Mouse (Mus musculus): ENCODE results near the gene Fam107b. TPM values are rescaled to one million over a fixed set of nuclear protein-coding genes. Genes with fewer than 3 reads are reported as not detected.

The Fam107b gene
- polyA plus RNA-seq, 1 experiment from 2014 or later: 34.4 TPM

GRCm38 (mm10) chr2:3642949-3643348, 72.7 kb downstream of the Fam107b start:
- ATAC-seq (replicated peaks; ENCODE audit: extremely low read depth, insufficient read depth, low FRiP score): no peak
- Histone ChIP-seq H3K36me3 (ENCODE audit: control insufficient read depth, insufficient read depth) (no peaks in the 10 kb centered on the region), H3K4me3 (ENCODE audit: low read length) (no peak overlapping the region), H3K4me2 (ENCODE audit: low read depth, low read length) (no peak overlapping the region), H3K4me1 (ENCODE audit: control insufficient read depth, insufficient read depth, low read length) (no peaks in the 10 kb centered on the region), H3K9ac (ENCODE audit: low read length) (no peak overlapping the region), H3K27me3 (ENCODE audit: control insufficient read depth, insufficient read depth, low read length) (no peaks in the 10 kb centered on the region), H3K9me3 (replicated peaks; ENCODE audit: control insufficient read depth, low read length) (no peaks in the 10 kb centered on the region), H3K27ac (ENCODE audit: low read length) (no peak overlapping the region)

- no peak overlapping the region for H3K4me2 ChIP-seq (ENCODE audit: low read depth, low read length)
- H3K27me3 ChIP-seq (ENCODE audit: control insufficient read depth, insufficient read depth, low read length): no peaks in the 10 kb centered on the region
- no peak for ATAC-seq (replicated peaks; ENCODE audit: extremely low read depth, insufficient read depth, low FRiP score)
- H3K4me1 ChIP-seq (ENCODE audit: control insufficient read depth, insufficient read depth, low read length): no peaks in the 10 kb centered on the region
- H3K36me3 ChIP-seq (ENCODE audit: control insufficient read depth, insufficient read depth): no peaks in the 10 kb centered on the region
- H3K9ac ChIP-seq (ENCODE audit: low read length): no peak overlapping the region
- H3K9me3 ChIP-seq (replicated peaks; ENCODE audit: control insufficient read depth, low read length): no peaks in the 10 kb centered on the region
- no peak overlapping the region for H3K27ac ChIP-seq (ENCODE audit: low read length)
- WGBS: 89% methylated on average over 4 of the region's 4 CpGs
- H3K4me3 ChIP-seq (ENCODE audit: low read length): no peak overlapping the region
These were observed 75.5 kb downstream of the Fam107b start for GRCm38 (mm10) chr2:3645741-3646140.

DNA sequence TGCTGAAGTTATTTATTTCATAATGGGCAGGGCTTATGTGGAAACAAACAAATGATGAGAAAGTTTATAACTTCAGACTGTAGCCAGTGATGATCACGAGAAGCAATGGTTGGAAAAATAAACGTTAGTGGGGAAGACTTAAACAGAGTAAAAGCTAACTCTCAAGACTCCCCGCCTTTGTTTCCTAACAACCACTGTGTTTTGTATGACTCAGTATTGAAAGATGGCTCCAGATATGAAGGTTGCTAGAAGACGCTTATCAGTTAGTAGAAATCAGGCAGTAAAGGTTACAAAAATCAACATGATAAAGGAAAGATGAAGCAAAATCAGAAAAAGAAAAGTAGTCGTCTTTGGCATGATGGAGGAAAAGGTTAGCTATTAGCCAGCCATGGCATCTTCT, 78.9 kb downstream of the Fam107b start:
- 64% methylated on average over 5 of the region's 5 CpGs for WGBS
- H3K36me3 ChIP-seq (ENCODE audit: control insufficient read depth, insufficient read depth): no peaks in the 10 kb centered on the region
- ATAC-seq (replicated peaks; ENCODE audit: extremely low read depth, insufficient read depth, low FRiP score): no peak
- H3K27me3 ChIP-seq (ENCODE audit: control insufficient read depth, insufficient read depth, low read length): no peaks in the 10 kb centered on the region
- H3K9ac ChIP-seq (ENCODE audit: low read length): no peak overlapping the region
- H3K4me3 ChIP-seq (ENCODE audit: low read length): no peak overlapping the region
- H3K27ac ChIP-seq (ENCODE audit: low read length): no peak overlapping the region
- H3K4me2 ChIP-seq (ENCODE audit: low read depth, low read length): no peak overlapping the region
- no peaks in the 10 kb centered on the region for H3K9me3 ChIP-seq (replicated peaks; ENCODE audit: control insufficient read depth, low read length)
- no peaks in the 10 kb centered on the region for H3K4me1 ChIP-seq (ENCODE audit: control insufficient read depth, insufficient read depth, low read length)

DNA sequence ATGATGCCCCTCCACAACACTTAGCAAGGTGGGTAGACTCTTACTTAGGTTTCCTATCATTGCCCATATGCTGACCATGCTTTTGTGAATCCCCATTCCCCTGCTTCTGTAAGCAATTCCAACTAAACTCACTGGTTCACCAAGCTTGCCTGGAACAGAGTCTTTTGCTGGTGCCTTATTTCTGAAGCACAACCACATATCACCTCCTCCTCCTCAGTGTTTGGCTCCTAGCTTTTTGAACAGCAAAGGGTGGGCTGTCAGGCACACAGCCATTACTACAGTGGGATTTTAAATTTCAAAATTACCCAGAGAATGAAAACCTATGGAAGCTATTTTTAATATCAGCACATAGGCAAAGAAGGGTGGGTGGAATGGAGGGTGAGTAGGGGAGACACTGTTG, 84.3 kb downstream of the Fam107b start:
- H3K4me1 ChIP-seq (ENCODE audit: control insufficient read depth, insufficient read depth, low read length): peaks cover 12% of the 10 kb centered on the region; the same call in 1 of the 2 replicates
- H3K4me2 ChIP-seq (ENCODE audit: low read depth, low read length): no peak overlapping the region
- H3K4me3 ChIP-seq (ENCODE audit: low read length): no peak overlapping the region
- no peak overlapping the region for H3K9ac ChIP-seq (ENCODE audit: low read length)
- H3K9me3 ChIP-seq (replicated peaks; ENCODE audit: control insufficient read depth, low read length): no peaks in the 10 kb centered on the region
- no peaks in the 10 kb centered on the region for H3K36me3 ChIP-seq (ENCODE audit: control insufficient read depth, insufficient read depth)
- H3K27me3 ChIP-seq (ENCODE audit: control insufficient read depth, insufficient read depth, low read length): no peaks in the 10 kb centered on the region
- no peak for ATAC-seq (replicated peaks; ENCODE audit: extremely low read depth, insufficient read depth, low FRiP score)
- H3K27ac ChIP-seq (ENCODE audit: low read length): no peak overlapping the region

DNA sequence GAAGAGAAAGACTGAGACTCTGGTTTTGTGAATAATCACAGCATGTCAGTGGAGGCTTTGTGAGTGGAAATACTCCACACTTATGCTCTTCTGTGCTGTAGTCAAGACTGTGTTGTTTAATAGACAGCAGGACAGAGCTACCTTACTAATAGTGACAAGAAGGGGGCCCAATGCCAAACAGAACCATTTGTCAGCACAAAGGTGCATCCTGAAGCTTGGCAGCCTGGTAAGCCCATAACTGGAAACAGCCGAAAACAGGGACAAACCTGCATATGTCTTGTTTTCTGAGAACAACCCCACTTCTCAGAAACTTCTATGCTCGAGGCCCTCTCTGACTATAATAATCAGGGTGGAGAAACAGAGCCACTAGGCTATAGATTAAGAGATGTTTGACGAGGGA, 85.8 kb downstream of the Fam107b start:
- Histone ChIP-seq H3K9me3 (replicated peaks; ENCODE audit: control insufficient read depth, low read length) (no peaks in the 10 kb centered on the region), H3K36me3 (ENCODE audit: control insufficient read depth, insufficient read depth) (no peaks in the 10 kb centered on the region), H3K4me1 (ENCODE audit: control insufficient read depth, insufficient read depth, low read length) (peaks cover 12% of the 10 kb centered on the region; the same call in 1 of the 2 replicates), H3K27me3 (ENCODE audit: control insufficient read depth, insufficient read depth, low read length) (no peaks in the 10 kb centered on the region), H3K4me2 (ENCODE audit: low read depth, low read length) (no peak overlapping the region), H3K9ac (ENCODE audit: low read length) (no peak overlapping the region), H3K4me3 (ENCODE audit: low read length) (no peak overlapping the region), H3K27ac (ENCODE audit: low read length) (no peak overlapping the region)
- WGBS: 70% methylated on average over 3 of the region's 3 CpGs
- no peak for ATAC-seq (replicated peaks; ENCODE audit: extremely low read depth, insufficient read depth, low FRiP score)

DNA sequence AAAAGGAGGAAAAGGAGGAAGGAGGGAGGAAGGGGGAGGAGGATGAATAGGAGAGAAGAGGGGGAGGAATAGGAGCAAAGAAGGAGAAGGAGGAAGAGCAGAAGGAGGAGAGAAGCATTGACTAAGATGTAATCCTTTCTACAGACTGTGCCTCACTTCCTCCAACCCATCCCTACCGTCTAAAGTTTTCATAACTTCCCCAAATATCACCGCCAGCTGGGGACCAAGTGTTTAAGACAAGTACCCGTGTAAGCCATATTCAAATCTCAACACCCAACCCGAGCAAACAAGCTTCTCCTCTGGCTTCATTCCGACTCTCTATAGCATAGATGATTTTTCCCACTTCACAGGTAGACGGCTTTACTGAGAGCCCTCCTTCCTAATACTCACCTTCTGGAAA, 86.5 kb downstream of the Fam107b start:
- Histone ChIP-seq H3K27me3 (ENCODE audit: control insufficient read depth, insufficient read depth, low read length) (no peaks in the 10 kb centered on the region), H3K27ac (ENCODE audit: low read length) (0 out of 2 replicates have a peak overlapping the region, but pooled peaks have one; percentile 7), H3K9ac (ENCODE audit: low read length) (no peak overlapping the region), H3K36me3 (ENCODE audit: control insufficient read depth, insufficient read depth) (no peaks in the 10 kb centered on the region), H3K4me1 (ENCODE audit: control insufficient read depth, insufficient read depth, low read length) (peaks cover 12% of the 10 kb centered on the region; the same call in 1 of the 2 replicates), H3K9me3 (replicated peaks; ENCODE audit: control insufficient read depth, low read length) (no peaks in the 10 kb centered on the region), H3K4me2 (ENCODE audit: low read depth, low read length) (no peak overlapping the region), H3K4me3 (ENCODE audit: low read length) (no peak overlapping the region)
- WGBS: 79% methylated on average over 6 of the region's 6 CpGs
- no peak for ATAC-seq (replicated peaks; ENCODE audit: extremely low read depth, insufficient read depth, low FRiP score)

DNA sequence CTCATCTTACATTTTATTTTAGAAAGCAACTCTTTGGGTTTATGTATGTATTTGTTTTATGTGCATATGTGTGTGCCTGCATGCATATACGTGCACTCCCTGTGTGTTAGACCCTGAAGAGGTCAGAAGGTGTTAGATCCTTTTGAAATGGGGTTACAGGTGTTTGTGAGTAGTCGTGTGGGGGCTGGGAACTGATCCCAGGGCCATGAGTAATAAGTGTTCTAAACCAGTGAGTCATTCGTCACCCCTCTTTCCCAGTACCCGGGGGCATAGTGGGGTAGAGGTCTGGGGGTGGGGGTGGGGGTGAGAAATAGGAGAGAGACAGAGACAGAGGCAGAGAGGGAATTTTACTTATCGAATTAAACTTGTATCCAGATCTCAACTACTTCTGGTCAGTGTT, 87.1 kb downstream of the Fam107b start:
- H3K9ac ChIP-seq (ENCODE audit: low read length): no peak overlapping the region
- H3K4me2 ChIP-seq (ENCODE audit: low read depth, low read length): no peak overlapping the region
- no peaks in the 10 kb centered on the region for H3K9me3 ChIP-seq (replicated peaks; ENCODE audit: control insufficient read depth, low read length)
- peak overlapping the region; percentile 53 for H3K27ac ChIP-seq (ENCODE audit: low read length)
- 71% methylated on average over 5 of the region's 5 CpGs for WGBS
- H3K36me3 ChIP-seq (ENCODE audit: control insufficient read depth, insufficient read depth): no peaks in the 10 kb centered on the region
- H3K4me3 ChIP-seq (ENCODE audit: low read length): no peak overlapping the region
- no peak for ATAC-seq (replicated peaks; ENCODE audit: extremely low read depth, insufficient read depth, low FRiP score)
- H3K27me3 ChIP-seq (ENCODE audit: control insufficient read depth, insufficient read depth, low read length): no peaks in the 10 kb centered on the region
- H3K4me1 ChIP-seq (ENCODE audit: control insufficient read depth, insufficient read depth, low read length): peaks cover 12% of the 10 kb centered on the region; the same call in 1 of the 2 replicates

DNA sequence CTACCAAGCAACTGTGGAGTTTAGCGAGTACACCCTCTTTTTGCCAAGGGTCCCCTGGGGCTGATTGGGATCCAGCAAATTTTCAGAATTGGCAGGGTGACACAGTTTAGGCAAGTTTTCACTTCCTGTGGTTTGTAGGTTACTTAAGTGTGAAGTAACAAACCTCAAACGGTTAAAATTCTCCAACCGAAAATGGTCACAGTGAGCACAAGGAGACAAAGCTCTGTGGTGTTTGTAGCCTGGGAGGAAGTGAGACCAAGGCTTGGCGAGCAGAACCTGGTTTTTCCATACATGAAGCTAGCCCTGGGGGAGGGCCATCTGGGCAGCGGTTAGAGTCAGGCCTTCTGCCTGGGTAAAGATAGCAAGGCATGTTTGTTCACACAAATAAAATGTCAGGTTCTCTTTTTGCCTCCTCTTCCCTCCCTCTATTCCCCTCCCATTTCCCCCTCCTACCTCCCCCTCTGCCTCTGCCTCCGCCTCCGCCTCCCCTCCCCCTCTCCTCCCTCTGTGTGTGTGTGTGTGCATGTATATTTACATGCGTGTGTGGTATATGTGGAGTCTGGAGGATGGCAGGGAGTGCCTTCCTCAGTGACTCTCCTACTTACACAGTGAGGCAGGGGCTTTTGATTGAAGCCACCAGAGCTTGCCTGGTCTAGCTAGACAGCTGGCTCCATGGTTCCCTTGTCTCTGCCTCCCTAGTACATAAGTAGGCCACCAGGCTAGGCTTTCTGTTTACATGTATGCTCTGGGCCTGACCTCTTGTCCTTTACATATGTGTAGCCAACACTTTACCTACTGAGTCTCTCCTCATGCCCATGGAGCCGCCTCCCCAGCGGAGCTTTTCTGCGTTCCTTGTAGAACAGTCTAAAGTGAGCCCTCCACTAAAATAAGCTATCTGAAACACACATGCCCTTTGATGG, 87.8 kb downstream of the Fam107b start:
- H3K9ac ChIP-seq (ENCODE audit: low read length): no peak overlapping the region
- peaks cover 12% of the 10 kb centered on the region; the same call in 1 of the 2 replicates for H3K4me1 ChIP-seq (ENCODE audit: control insufficient read depth, insufficient read depth, low read length)
- WGBS: 66% methylated on average over 11 of the region's 11 CpGs
- H3K27ac ChIP-seq (ENCODE audit: low read length): peak overlapping the region; percentile 68
- H3K9me3 ChIP-seq (replicated peaks; ENCODE audit: control insufficient read depth, low read length): no peaks in the 10 kb centered on the region
- H3K36me3 ChIP-seq (ENCODE audit: control insufficient read depth, insufficient read depth): no peaks in the 10 kb centered on the region
- no peak overlapping the region for H3K4me2 ChIP-seq (ENCODE audit: low read depth, low read length)
- H3K27me3 ChIP-seq (ENCODE audit: control insufficient read depth, insufficient read depth, low read length): no peaks in the 10 kb centered on the region
- ATAC-seq (replicated peaks; ENCODE audit: extremely low read depth, insufficient read depth, low FRiP score): peak; percentile 50
- no peak overlapping the region for H3K4me3 ChIP-seq (ENCODE audit: low read length)

GRCm38 (mm10) chr2:3658900-3659299, 88.6 kb downstream of the Fam107b start:
- no peak overlapping the region for H3K9ac ChIP-seq (ENCODE audit: low read length)
- H3K9me3 ChIP-seq (replicated peaks; ENCODE audit: control insufficient read depth, low read length): no peaks in the 10 kb centered on the region
- no peaks in the 10 kb centered on the region for H3K27me3 ChIP-seq (ENCODE audit: control insufficient read depth, insufficient read depth, low read length)
- 24% methylated on average over 4 of the region's 4 CpGs for WGBS
- H3K27ac ChIP-seq (ENCODE audit: low read length): peak overlapping the region; percentile 68
- no peaks in the 10 kb centered on the region for H3K36me3 ChIP-seq (ENCODE audit: control insufficient read depth, insufficient read depth)
- H3K4me2 ChIP-seq (ENCODE audit: low read depth, low read length): 0 out of 2 replicates have a peak overlapping the region, but pooled peaks have one; percentile 5
- peaks cover 12% of the 10 kb centered on the region; the same call in 1 of the 2 replicates for H3K4me1 ChIP-seq (ENCODE audit: control insufficient read depth, insufficient read depth, low read length)
- ATAC-seq (replicated peaks; ENCODE audit: extremely low read depth, insufficient read depth, low FRiP score): 0 out of 2 replicates have a peak, but pooled peaks have one; percentile 24
- no peak overlapping the region for H3K4me3 ChIP-seq (ENCODE audit: low read length)
